Mouse (Mus musculus): Measurements from ENCODE around the gene Magi1.
"Not testable (repeated sequence)": the region's sequence is repeated elsewhere in the genome, so short reads cannot be mapped to it uniquely, and the experiment has no call there.

The Magi1 gene

DNA sequence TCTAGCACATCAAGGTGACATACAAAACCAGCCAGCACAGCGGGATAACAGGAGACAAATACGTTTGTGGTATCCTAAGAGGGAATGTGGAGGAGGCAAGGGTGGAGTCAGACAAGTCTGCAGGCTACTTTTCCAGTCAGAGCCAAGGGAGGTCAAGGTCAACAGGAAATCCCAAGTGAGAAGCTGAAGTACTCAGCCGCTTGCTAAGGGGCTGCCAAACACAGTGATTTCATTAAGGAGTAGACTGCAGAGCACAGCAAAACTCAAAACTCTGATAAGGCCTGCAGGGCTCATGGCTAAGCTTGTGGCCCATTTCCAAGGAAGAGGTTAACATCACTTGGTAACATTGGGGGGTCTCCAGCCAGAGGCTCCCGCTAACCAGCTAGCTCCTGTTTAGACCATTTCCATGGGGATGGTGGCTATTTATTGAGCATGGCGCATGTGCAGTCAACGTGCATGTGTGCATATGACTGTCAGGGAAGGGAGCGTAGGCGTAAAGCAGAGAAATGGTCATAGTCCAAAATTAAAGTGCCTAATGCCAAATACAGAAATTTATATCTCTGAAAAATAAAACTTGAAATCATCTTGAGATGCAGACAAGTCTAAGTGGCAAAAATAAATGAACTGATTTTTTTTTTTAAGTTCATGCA, 635.0 kb downstream of the Magi1 start:
- in situ Hi-C loops (cut with MboI): no loop called here

DNA sequence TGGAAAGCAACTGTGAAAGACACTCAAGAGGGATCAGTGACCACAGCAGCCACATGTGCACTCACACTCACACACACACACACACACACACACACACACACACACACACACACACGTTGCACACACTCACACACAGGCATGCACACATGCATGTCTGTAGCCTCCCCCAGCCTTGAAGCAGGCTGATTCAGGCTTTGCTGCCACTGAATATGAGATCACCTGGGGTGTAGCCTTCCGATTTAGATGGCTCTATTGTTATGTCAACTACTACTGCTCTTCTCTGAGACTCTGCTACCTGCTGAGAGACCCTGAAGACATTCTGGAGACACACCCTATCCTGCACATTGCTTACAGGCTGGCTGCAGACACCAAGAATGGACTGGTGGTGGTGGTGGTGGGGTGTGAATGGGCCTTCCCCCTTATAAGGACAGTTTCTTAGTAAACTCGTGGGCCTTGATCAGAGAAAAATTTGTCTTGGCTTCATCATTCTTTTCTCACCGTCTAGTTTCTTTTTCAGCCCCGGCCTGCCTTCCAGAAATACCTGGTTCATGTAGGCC, 653.9 kb downstream of the Magi1 start:
- in situ Hi-C loops (cut with MboI): not testable (repeated sequence)

DNA sequence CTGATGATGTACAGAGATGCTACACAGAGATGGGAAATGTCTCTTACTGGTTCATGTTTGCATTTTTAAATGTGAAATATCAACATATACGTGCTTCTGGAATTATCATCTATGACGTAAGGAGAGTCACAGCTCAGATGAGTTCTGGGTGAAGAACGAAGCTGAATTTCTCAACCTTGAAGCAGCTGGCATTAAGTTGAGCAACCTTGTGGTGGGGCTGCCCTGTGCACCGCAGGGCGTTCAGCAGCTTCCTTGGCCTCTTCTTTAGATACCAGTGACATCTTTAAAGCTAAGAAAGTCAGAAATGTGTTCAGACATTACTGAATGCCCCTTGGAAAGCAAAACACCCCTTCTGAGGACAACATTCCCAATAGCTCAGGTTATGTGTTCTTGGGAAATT, 656.5 kb downstream of the Magi1 start:
- in situ Hi-C loops (cut with MboI): no loop called here
